Mouse (Mus musculus) cerebellum, postnatal 10 days (tissue): ENCODE measurements at regions not wholly inside any gene's neighbourhood (a gene's known extent, or its start where the extent isn't known, plus 50 kb on each side); places are given as distances from the start of the nearest gene placed in this dataset.

Experiments
- DNase-seq, 2 experiments: peaks; one replicate each; pipeline ENCODE4 v3.0.0; 2021; ENCODE audit warnings: mixed read lengths in 2 of 2

- no peak for DNase-seq
Observed at GRCm38 (mm10) chr12:107769801-107770515, 233.4 kb downstream of the Bcl11b start.

GRCm38 (mm10) chr12:107770516-107770836 lies 232.9 kb downstream of the Bcl11b start:
- DNase-seq, result no peak

DNA sequence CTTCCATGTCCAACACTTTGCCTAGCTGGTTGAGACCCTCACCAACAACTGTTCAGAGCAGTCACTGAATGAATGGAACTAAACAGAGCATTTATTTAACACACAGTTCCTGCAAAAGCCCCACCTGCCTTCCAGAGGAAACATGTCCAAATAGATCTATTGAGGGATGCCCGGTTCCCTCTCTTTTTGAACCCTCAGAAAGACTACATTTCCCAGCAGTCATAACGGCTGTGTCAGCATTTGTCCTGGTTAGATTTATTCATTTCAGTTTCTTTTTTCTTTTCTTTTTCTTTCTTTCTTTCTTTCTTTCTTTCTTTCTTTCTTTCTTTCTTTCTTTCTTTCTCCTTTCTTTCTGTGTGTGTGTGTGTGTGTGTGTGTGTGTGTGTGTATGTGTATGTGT lies 232.1 kb downstream of the Bcl11b start:
- DNase-seq, result no peak

- no peak for DNase-seq
Observed at GRCm38 (mm10) chr12:107771809-107772208, 231.6 kb downstream of the Bcl11b start.

- no peak for DNase-seq
Observed at GRCm38 (mm10) chr12:107778046-107778445, 225.4 kb downstream of the Bcl11b start.

DNA sequence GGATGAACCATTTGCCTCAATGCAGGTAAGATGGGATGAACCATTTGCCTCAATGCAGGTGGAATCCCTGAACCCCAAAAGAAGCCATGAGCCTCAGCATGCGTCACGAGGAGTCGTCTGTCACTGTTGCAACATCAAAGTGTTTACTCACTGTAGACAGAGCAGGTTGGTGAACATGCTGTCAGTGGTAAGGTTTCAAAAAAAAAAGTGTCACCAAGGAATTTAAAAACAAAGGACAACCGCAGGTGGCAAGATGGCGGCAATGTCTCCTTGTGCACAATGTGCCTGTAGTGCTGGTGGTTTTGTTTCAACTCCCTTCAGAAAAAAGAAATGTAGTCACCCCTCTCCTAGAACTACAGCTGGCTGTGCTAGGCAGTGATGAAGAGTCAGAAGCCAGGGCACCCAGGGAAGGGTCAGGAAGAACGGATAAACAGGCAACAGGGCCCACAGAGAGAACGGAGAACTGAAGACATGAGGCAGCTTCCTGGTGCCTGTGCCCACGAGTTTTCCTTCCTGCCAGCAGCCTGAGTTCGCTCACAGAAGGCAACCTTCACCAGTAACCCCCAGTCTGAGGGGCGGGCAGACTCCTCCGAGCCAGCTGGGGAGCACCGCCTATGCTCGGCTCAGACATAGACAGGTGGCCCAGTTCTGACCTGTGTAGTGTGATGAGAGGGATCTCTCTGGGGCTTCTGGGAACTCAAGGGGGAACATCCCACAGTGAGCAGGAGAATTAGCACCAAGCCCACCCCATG lies 223.9 kb downstream of the Bcl11b start:
- no peak for DNase-seq

GRCm38 (mm10) chr12:107782147-107782546 lies 221.3 kb downstream of the Bcl11b start:
- no peak for DNase-seq

GRCm38 (mm10) chr12:107783831-107784230 lies 219.6 kb downstream of the Bcl11b start:
- no peak for DNase-seq

DNA sequence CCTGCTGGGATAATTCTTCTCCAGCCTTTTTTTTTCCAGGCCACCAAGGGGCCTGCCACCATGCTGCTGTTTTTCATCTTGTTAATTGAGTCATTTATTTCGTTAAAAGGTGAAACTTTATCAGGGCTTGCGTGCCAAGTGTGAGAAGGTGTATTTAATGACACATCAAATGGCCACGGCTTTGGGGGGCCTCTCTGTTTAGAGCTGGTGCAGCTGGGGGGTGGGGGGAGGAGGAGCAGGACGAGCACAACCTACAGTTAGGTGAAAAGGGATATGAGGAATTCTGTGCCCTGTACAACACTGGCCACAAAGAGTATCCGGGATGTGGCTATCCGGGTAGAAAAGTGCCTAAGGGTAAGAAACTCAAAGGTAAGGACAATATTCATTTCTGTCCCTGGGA lies 213.6 kb downstream of the Bcl11b start:
- no peak for DNase-seq

GRCm38 (mm10) chr12:107800296-107800695 lies 203.1 kb downstream of the Bcl11b start:
- no peak for DNase-seq

GRCm38 (mm10) chr12:107807634-107808033 lies 195.8 kb downstream of the Bcl11b start:
- DNase-seq, result peak; percentile 68 to 90

DNA sequence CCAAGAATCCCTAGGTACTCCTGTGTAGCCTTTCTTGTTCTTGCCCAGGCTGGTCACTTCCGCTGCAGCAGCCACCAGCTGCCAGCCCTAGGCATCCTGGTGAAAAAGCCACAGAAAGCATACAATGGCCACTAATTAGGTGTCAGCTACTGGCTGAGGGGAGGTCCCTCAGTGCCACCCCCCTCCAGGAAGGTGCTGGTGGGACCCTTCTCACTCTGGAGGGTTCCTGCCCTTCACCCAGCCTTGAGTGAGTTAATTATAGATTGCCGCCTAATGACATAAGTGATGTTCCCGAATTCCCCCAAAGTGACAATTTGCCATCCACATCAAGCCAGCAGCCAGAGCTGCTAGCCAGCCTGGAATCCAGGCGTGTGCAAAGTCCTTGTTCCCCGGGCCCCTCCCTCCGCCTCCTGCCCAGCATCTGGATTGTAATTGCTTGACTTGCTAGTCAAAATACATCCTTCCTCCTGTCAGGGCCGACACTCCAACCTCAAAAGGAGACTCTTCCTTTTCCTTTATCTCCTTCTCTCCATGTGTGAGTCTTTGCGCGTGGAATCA lies 195.2 kb downstream of the Bcl11b start:
- DNase-seq, result peak in 1 of 2 experiments; percentile 10

DNA sequence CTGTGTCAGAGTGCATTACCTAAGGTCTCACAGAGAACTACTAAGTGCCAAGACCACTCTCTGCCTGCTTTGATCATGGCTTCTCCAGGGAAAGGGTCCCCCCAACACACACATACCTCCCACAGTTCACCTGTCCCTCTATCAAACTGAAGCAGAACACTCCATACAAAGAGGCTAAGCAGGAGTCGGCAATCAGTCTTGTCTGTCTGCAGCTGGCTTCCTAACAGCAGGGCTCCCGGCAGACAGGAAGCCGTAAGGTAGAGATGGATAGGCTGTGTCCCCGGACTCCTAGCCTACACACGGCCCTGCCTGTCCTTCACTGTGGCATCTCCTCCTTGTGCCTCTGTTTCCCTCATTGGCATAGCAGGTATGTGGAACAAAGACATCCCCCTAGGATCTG lies 192.2 kb downstream of the Bcl11b start:
- DNase-seq, result no peak

GRCm38 (mm10) chr12:107812549-107813335 lies 190.7 kb downstream of the Bcl11b start:
- DNase-seq, result no peak

DNA sequence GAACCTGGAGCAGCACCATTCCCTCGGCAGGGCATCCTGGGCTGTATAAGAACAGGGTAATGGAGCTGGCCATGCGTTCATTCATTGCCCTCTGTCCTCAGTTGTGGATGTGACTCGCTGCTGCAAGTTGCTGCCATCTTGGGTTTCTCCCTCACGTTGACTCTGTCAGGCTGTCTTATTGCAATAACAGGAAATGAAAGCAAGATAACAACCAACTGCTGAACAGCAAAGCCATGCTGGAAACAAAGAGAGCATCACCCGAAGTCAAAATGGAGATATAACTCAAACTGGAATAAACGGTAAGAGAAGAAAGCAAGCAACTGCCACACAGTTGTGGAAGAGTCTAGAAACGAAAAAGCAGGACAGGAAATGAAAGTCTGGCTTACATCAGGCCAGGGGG lies 188.5 kb downstream of the Bcl11b start:
- no peak for DNase-seq

GRCm38 (mm10) chr12:107823768-107824394 lies 179.5 kb downstream of the Bcl11b start:
- DNase-seq, result no peak

- DNase-seq, result no peak
Observed at GRCm38 (mm10) chr12:107825921-107826320, 177.5 kb downstream of the Bcl11b start.

DNA sequence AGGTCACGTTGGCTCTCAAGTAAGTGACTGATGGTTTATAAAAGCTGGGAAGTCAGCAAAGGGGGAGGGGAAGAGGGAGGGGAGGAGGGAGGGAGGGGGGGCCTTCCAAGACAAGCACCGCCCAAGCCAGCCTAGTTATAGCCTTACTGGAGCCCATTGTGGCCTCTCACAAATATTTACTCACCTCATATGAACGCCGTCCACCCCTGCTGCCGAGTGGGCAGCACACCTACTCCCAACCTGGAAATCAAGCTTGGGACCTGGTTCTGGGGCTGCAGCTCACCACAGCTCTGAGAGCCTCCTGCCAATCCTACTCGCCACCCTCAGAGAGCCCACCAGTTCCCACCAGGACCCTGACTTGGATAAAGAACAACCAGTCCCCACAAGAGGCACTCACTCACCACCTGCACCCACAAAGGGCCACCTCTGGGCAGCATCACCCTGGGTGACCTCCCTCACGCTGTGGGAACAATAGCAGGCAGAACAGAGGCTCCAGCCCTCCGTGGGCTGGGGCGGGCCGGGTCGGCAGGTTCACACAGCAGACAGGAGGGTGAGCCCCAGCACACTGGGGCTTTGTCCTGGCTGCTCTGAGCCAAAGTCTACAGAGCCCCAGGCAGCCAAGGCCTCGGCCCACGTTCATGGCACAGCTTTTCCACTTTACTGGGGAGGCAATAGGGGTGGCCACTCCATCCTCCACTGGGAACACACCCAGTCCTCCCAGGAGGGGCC lies 171.8 kb downstream of the Bcl11b start:
- no peak for DNase-seq

- no peak for DNase-seq
Observed at GRCm38 (mm10) chr12:107833001-107833400, 170.4 kb downstream of the Bcl11b start.

GRCm38 (mm10) chr12:107834512-107834911 lies 168.9 kb downstream of the Bcl11b start:
- no peak for DNase-seq

DNA sequence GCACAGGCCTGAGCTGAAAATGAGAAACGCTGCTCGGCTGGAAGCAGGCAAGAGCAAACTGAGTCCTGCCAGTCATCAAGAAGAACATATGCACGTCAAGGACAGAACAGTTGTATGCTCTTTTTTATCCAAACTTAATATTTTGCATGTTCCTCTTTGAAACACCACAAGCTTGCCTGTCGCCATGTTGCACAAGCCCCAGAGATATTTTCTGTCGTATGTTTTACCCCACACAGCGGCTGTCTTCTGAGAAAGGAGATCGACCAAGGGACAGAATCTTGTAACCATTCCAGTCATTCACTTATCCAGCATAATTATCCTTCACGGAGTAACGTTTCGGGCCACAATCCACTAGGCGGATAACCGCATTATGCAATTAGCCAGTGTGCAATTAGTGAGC lies 165.7 kb downstream of the Bcl11b start:
- DNase-seq, result no peak

GRCm38 (mm10) chr12:107844631-107845030 lies 158.8 kb downstream of the Bcl11b start:
- DNase-seq, result no peak
